Mouse (Mus musculus) myocyte (in vitro differentiated cells): ENCODE results near the gene Lama4. TPM values are rescaled to one million over a fixed set of nuclear protein-coding genes. Genes with fewer than 3 reads are reported as not detected.

Experiments used
- H3K27me3 ChIP-seq: one replicate; pipeline ENCODE4 v1.6.1; 2011; ENCODE audit not compliant: control insufficient read depth, insufficient read depth, insufficient read length
- H3K36me3 ChIP-seq: one replicate; pipeline ENCODE4 v1.6.1; 2011; ENCODE audit not compliant: control insufficient read depth, insufficient read depth
- H3K4me2 ChIP-seq: one replicate; pipeline ENCODE4 v1.6.1; 2011; ENCODE audit warnings: low read depth, control low read depth
- H3K4me3 ChIP-seq: one replicate; pipeline ENCODE4 v1.5.1; 2011; ENCODE audit warnings: mild to moderate bottlenecking, control low read depth, moderate library complexity
- H3K79me2 ChIP-seq: one replicate; pipeline ENCODE4 v1.6.1; 2011; ENCODE audit not compliant: control insufficient read depth, insufficient read depth
- H3ac ChIP-seq: one replicate; pipeline ENCODE4 v1.6.1; 2011; ENCODE audit not compliant: control insufficient read depth, insufficient read length
- CEBPB ChIP-seq: IDR thresholded peaks from 2 replicates; pipeline ENCODE4 v1.6.1; 2011; ENCODE audit warnings: mild to moderate bottlenecking, moderate library complexity; ENCODE audit not compliant: poor library complexity, insufficient read depth, severe bottlenecking
- E2F4 ChIP-seq: IDR thresholded peaks from one replicate; pipeline ENCODE4 v1.6.1; 2011; ENCODE audit warnings: mild to moderate bottlenecking, control low read depth, moderate library complexity; ENCODE audit not compliant: insufficient read depth
- MAX ChIP-seq: IDR thresholded peaks from one replicate; pipeline ENCODE4 v1.6.1; 2011; ENCODE audit warnings: low read depth, mild to moderate bottlenecking, control low read depth
- MYOD1 ChIP-seq, 3 experiments: IDR thresholded peaks; one replicate each; pipeline ENCODE4 v1.6.1; 2011; ENCODE audit warnings: control low read depth in 2 of 3, low read depth in 2 of 3, mild to moderate bottlenecking in 2 of 3, moderate library complexity in 1 of 3; ENCODE audit not compliant: insufficient read length in 2 of 3, control insufficient read depth in 1 of 3
- MYOG ChIP-seq, 3 experiments: IDR thresholded peaks; one replicate each; pipeline ENCODE4 v1.6.1; 2011; ENCODE audit warnings: control low read depth in 2 of 3, low read depth in 2 of 3, mild to moderate bottlenecking in 2 of 3; ENCODE audit not compliant: insufficient read length in 2 of 3, control insufficient read depth in 1 of 3, insufficient read depth in 1 of 3
- POLR2A ChIP-seq: IDR thresholded peaks from one replicate; pipeline ENCODE4 v1.6.1; 2011; ENCODE audit warnings: low read depth, mild to moderate bottlenecking, control low read depth, moderate library complexity; ENCODE audit not compliant: insufficient read length
- POLR2AphosphoS2 ChIP-seq: IDR thresholded peaks from one replicate; pipeline ENCODE4 v1.6.1; 2011; ENCODE audit warnings: low read depth, control low read depth; ENCODE audit not compliant: insufficient read length
- REST ChIP-seq: IDR thresholded peaks from one replicate; pipeline ENCODE4 v1.6.1; 2011; ENCODE audit warnings: mild to moderate bottlenecking, control low read depth, moderate library complexity; ENCODE audit not compliant: insufficient read depth, insufficient read length
- SRF ChIP-seq: IDR thresholded peaks from one replicate; pipeline ENCODE4 v1.6.1; 2011; ENCODE audit warnings: low read depth; ENCODE audit not compliant: control insufficient read depth, insufficient read length
- TCF12 ChIP-seq: IDR thresholded peaks from one replicate; pipeline ENCODE4 v1.6.1; 2011; ENCODE audit warnings: mild to moderate bottlenecking, control low read depth; ENCODE audit not compliant: poor library complexity, insufficient read depth, severe bottlenecking
- TCF3 ChIP-seq: IDR thresholded peaks from one replicate; pipeline ENCODE4 v1.6.1; 2011; ENCODE audit warnings: low read depth, control low read depth; ENCODE audit not compliant: insufficient read length
- USF1 ChIP-seq: IDR thresholded peaks from one replicate; pipeline ENCODE4 v1.6.1; 2011; ENCODE audit warnings: low read depth, mild to moderate bottlenecking, control low read depth, moderate library complexity
- polyA plus RNA-seq: library from polyadenylated mRNA; unstranded; fragments of >200 nt; fragmentation: generic; extraction: Trizol; gene quantifications from one replicate; pipeline ENCODE4 v1.2.1, GENCODE M21; 2012; ENCODE audit warnings: missing spikeins

Gene Lama4
- polyA plus RNA-seq, 1 experiment: 0.16 TPM

GRCm38 (mm10) chr10:38972221-38972946, 7.1 kb downstream of the Lama4 start:
- Histone ChIP-seq H3K4me3 (no peak overlapping the region), H3ac (no peak overlapping the region), H3K79me2 (no peaks in the 10 kb centered on the region), H3K4me2 (no peak overlapping the region), H3K27me3 (no peaks in the 10 kb centered on the region), H3K36me3 (no peaks in the 10 kb centered on the region)
- no peak for TF ChIP-seq CEBPB
- no peak for TF ChIP-seq MYOG (IDR thresholded peaks at IDR 0.05; ENCODE audit: control insufficient read depth in 1 of 3, insufficient read depth in 1 of 3, insufficient read length in 2 of 3, low read depth in 2 of 3)

DNA sequence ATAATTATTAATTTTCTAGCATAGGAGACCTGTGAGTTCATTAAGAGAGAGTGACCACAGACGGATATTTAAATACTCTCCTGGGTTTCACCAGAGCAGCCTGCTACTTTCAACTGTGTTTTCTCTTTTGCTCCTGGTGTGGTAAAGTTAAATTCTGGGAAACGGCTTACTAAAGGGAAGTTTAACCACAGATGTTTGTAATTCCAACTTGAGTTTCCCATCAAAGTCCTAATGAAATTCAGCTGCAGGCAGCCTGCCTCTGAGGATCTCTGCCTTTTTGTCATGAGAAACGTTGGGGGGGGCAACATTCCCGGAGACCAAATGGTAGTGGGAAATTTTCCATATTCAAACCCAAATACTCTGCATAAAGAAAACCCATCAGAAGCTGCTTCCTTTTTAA, 7.7 kb downstream of the Lama4 start:
- no peak overlapping the region for H3ac ChIP-seq
- TF ChIP-seq CEBPB: no peak

DNA sequence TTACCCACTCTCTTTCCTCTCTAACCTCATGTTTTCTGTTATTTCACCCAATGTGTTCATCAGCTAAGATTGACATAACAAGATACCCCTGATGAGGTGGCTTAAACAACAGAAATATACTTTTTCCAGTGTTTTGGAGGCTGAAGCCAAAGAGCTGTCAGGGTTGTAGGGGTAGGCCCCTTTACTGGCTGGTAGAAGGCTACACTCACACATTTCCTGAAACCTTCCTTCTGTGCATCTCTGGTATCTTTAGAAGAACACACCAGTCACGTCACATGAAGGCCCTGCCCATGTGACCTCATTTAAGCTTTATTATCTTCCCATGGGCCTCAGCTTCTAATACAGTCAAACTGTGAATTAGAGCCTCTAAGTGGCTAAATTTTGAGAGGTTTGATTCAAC, 12.9 kb downstream of the Lama4 start:
- no peak for TF ChIP-seq TCF12
- TF ChIP-seq POLR2AphosphoS2: no peak
- no peak for TF ChIP-seq USF1
- TF ChIP-seq SRF: no peak
- no peak for TF ChIP-seq MYOD1 (IDR thresholded peaks at IDR 0.05; ENCODE audit: control insufficient read depth in 1 of 3, insufficient read length in 2 of 3, low read depth in 2 of 3)
- TF ChIP-seq TCF3: no peak
- TF ChIP-seq MYOG (IDR thresholded peaks at IDR 0.05; ENCODE audit: control insufficient read depth in 1 of 3, insufficient read depth in 1 of 3, insufficient read length in 2 of 3, low read depth in 2 of 3): no peak
- TF ChIP-seq REST: no peak
- Histone ChIP-seq H3K36me3 (no peaks in the 10 kb centered on the region), H3K4me2 (no peak overlapping the region), H3K4me3 (no peak overlapping the region), H3K79me2 (no peaks in the 10 kb centered on the region), H3ac (no peak overlapping the region), H3K27me3 (no peaks in the 10 kb centered on the region)

More for the DNA sequence above, 7.7 kb downstream of the Lama4 start:
- H3K27me3 ChIP-seq: no peaks in the 10 kb centered on the region
- H3K4me2 ChIP-seq: no peak overlapping the region
- no peak overlapping the region for H3K4me3 ChIP-seq
- no peaks in the 10 kb centered on the region for H3K36me3 ChIP-seq
- no peaks in the 10 kb centered on the region for H3K79me2 ChIP-seq

- Histone ChIP-seq H3K36me3 (no peaks in the 10 kb centered on the region), H3K4me2 (no peak overlapping the region), H3K4me3 (no peak overlapping the region), H3K27me3 (no peaks in the 10 kb centered on the region), H3ac (no peak overlapping the region), H3K79me2 (no peaks in the 10 kb centered on the region)
- TF ChIP-seq TCF12 (no peak), MYOG (IDR thresholded peaks at IDR 0.05; ENCODE audit: control insufficient read depth in 1 of 3, insufficient read depth in 1 of 3, insufficient read length in 2 of 3, low read depth in 2 of 3) (no peak), REST (no peak), MAX (no peak), POLR2A (no peak), SRF (no peak), CEBPB (no peak), USF1 (no peak), MYOD1 (IDR thresholded peaks at IDR 0.05; ENCODE audit: control insufficient read depth in 1 of 3, insufficient read length in 2 of 3, low read depth in 2 of 3) (no peak), TCF3 (no peak), POLR2AphosphoS2 (no peak), E2F4 (no peak)
These were observed 14.4 kb downstream of the Lama4 start for GRCm38 (mm10) chr10:38979699-38980098.

GRCm38 (mm10) chr10:38980980-38981379, 15.7 kb downstream of the Lama4 start:
- no peak overlapping the region for H3ac ChIP-seq
- H3K4me3 ChIP-seq: no peak overlapping the region
- H3K36me3 ChIP-seq: no peaks in the 10 kb centered on the region
- H3K4me2 ChIP-seq: no peak overlapping the region
- TF ChIP-seq USF1 (no peak), MAX (no peak), MYOD1 (IDR thresholded peaks at IDR 0.05; ENCODE audit: control insufficient read depth in 1 of 3, insufficient read length in 2 of 3, low read depth in 2 of 3) (no peak), SRF (no peak), POLR2A (no peak), TCF3 (no peak), CEBPB (no peak), MYOG (IDR thresholded peaks at IDR 0.05; ENCODE audit: control insufficient read depth in 1 of 3, insufficient read depth in 1 of 3, insufficient read length in 2 of 3, low read depth in 2 of 3) (no peak), TCF12 (no peak), E2F4 (no peak), REST (no peak), POLR2AphosphoS2 (no peak)
- H3K79me2 ChIP-seq: no peaks in the 10 kb centered on the region
- H3K27me3 ChIP-seq: no peaks in the 10 kb centered on the region
